Mouse (Mus musculus) stomach, postnatal 0 days (tissue): ENCODE data around the gene Rasip1. TPM values are rescaled to one million over a fixed set of nuclear protein-coding genes. Genes with fewer than 3 reads are reported as not detected.

Experiments used
- ATAC-seq: fragments of 200-750 bp; cut with Nextera tagmentation; 2 replicates; pipeline ENCODE4 v1.8.0; 2017; ENCODE audit not compliant: low FRiP score, low TSS enrichment
- DNase-seq: peaks from one replicate; pipeline ENCODE4 v3.0.0-alpha.2; 2016; ENCODE audit warnings: low spot score
- H3K27ac ChIP-seq: fragments of 300-500 bp; sonication (generic); replicated peaks from 2 replicates; pipeline ENCODE4 v1.5.1; 2014; ENCODE audit warnings: mild to moderate bottlenecking, control low read depth
- H3K27me3 ChIP-seq: fragments of 300-500 bp; sonication (generic); 2 replicates; pipeline ENCODE4 v1.6.1; 2014; ENCODE audit warnings: low read length; ENCODE audit not compliant: control insufficient read depth, insufficient read depth
- H3K36me3 ChIP-seq: fragments of 300-500 bp; sonication (generic); 2 replicates; pipeline ENCODE4 v1.6.1; 2014; ENCODE audit warnings: low read length, mixed read lengths; ENCODE audit not compliant: control insufficient read depth, insufficient read depth
- H3K4me1 ChIP-seq: fragments of 300-500 bp; sonication (generic); replicated peaks from 2 replicates; pipeline ENCODE4 v1.6.1; 2014; ENCODE audit warnings: antibody characterized with exemption; ENCODE audit not compliant: control insufficient read depth, insufficient read depth
- H3K4me2 ChIP-seq: fragments of 300-500 bp; sonication (generic); replicated peaks from 2 replicates; pipeline ENCODE4 v1.6.1; 2014; ENCODE audit warnings: low read depth, mild to moderate bottlenecking, control low read depth, moderate library complexity
- H3K4me3 ChIP-seq: fragments of 300-500 bp; sonication (generic); 2 replicates; pipeline ENCODE4 v1.5.1; 2014; ENCODE audit warnings: low read depth, low read length, control low read depth
- H3K9ac ChIP-seq: fragments of 300-500 bp; sonication (generic); 2 replicates; pipeline ENCODE4 v1.6.1; 2014; ENCODE audit warnings: mild to moderate bottlenecking, low read length, control low read depth, mixed read lengths
- H3K9me3 ChIP-seq: fragments of 300-500 bp; sonication (generic); 2 replicates; pipeline ENCODE4 v1.6.1; 2016; ENCODE audit warnings: low read length; ENCODE audit not compliant: control insufficient read depth
- CTCF ChIP-seq: IDR thresholded peaks from 2 replicates; pipeline ENCODE4 v1.5.1; 2016; ENCODE audit warnings: antibody characterized with exemption, low read depth, mild to moderate bottlenecking, moderate library complexity
- EP300 ChIP-seq: optimal IDR thresholded peaks from 2 replicates; pipeline ENCODE3; 2016; ENCODE audit warnings: antibody characterized with exemption
- WGBS: fragments of 180-500 bp; shearing (Covaris S2); extraction: QIAGEN DNeasy Blood & Tissue Kit; methylation state at CpG from one replicate; pipeline ENCODE4 v1.1.7; 2014; 5-methylcytosine and 5-hydroxymethylcytosine counted together
- polyA plus RNA-seq: library from polyadenylated mRNA; unstranded; fragments of >200 nt; fragmentation: Nextera tagmentation; extraction: Ambion mirVana; gene quantifications from 2 replicates; pipeline ENCODE4 v1.2.1, GENCODE M21; 2015

Gene Rasip1
- polyA plus RNA-seq, 1 experiment from 2014 or later, result 5.4 TPM

- 0 out of 2 replicates have a peak overlapping the region, but pooled peaks have one; percentile 23 for H3K4me2 ChIP-seq
- no peaks in the 10 kb centered on the region for H3K4me1 ChIP-seq
- WGBS, result 37% methylated on average over 18 of the region's 18 CpGs
- no peak overlapping the region for H3K9ac ChIP-seq
- H3K4me3 ChIP-seq, result no peak overlapping the region
- H3K27me3 ChIP-seq, result no peaks in the 10 kb centered on the region
- H3K9me3 ChIP-seq, result no peaks in the 10 kb centered on the region
- TF ChIP-seq EP300 (no peak), CTCF (no peak)
- H3K36me3 ChIP-seq, result no peaks in the 10 kb centered on the region
- H3K27ac ChIP-seq, result no peak overlapping the region
- ATAC-seq (peak; percentile 65), DNase-seq (peak; percentile 53)
Observed at GRCm38 (mm10) chr7:45598960-45599879, 28.1 kb upstream of the Rasip1 start.

GRCm38 (mm10) chr7:45605704-45606289, 21.5 kb upstream of the Rasip1 start:
- TF ChIP-seq CTCF (no peak), EP300 (no peak)
- H3K4me2 ChIP-seq, result no peak overlapping the region; the same call in 1 of the 2 replicates
- ATAC-seq (peak; percentile 82), DNase-seq (no peak)
- no peaks in the 10 kb centered on the region for H3K9me3 ChIP-seq
- no peaks in the 10 kb centered on the region for H3K36me3 ChIP-seq
- peak overlapping the region; percentile 81 for H3K27ac ChIP-seq
- no peaks in the 10 kb centered on the region for H3K4me1 ChIP-seq
- WGBS, result 53% methylated on average over 9 of the region's 9 CpGs
- H3K27me3 ChIP-seq, result no peaks in the 10 kb centered on the region
- no peak overlapping the region for H3K9ac ChIP-seq
- no peak overlapping the region for H3K4me3 ChIP-seq

- no peak overlapping the region for H3K4me2 ChIP-seq
- no peak overlapping the region for H3K27ac ChIP-seq
- H3K4me3 ChIP-seq, result no peak overlapping the region
- H3K4me1 ChIP-seq, result no peaks in the 10 kb centered on the region
- no peaks in the 10 kb centered on the region for H3K36me3 ChIP-seq
- H3K27me3 ChIP-seq, result no peaks in the 10 kb centered on the region
- no peaks in the 10 kb centered on the region for H3K9me3 ChIP-seq
- ATAC-seq (no peak), DNase-seq (no peak)
- TF ChIP-seq EP300 (no peak), CTCF (no peak)
- 48% methylated on average over 1 of the region's 1 CpGs for WGBS
- no peak overlapping the region for H3K9ac ChIP-seq
Observed at GRCm38 (mm10) chr7:45609511-45609910, 17.8 kb upstream of the Rasip1 start.

- Histone ChIP-seq H3K4me3 (no peak overlapping the region), H3K36me3 (no peaks in the 10 kb centered on the region), H3K4me2 (no peak overlapping the region), H3K4me1 (no peaks in the 10 kb centered on the region), H3K9me3 (no peaks in the 10 kb centered on the region), H3K9ac (no peak overlapping the region), H3K27ac (0 out of 2 replicates have a peak overlapping the region, but pooled peaks have one; percentile 58), H3K27me3 (no peaks in the 10 kb centered on the region)
- peak; percentile 35; the same call in 1 of the 2 replicates for ATAC-seq
- DNase-seq, result no peak
- TF ChIP-seq EP300 (no peak), CTCF (no peak)
- WGBS, result 44% methylated on average over 6 of the region's 6 CpGs
Observed at GRCm38 (mm10) chr7:45616277-45616676, 11.0 kb upstream of the Rasip1 start.

GRCm38 (mm10) chr7:45617042-45617695, 10.1 kb upstream of the Rasip1 start, which contains the start of gene Fut1:
TSS of gene Fut1 (plus strand) at chr7:45617289.
- peak within 1 kb of the TSS; percentile 31; the same call in 1 of the 2 replicates for H3K9ac ChIP-seq
- WGBS, result 5% methylated on average over 29 of the region's 31 CpGs
- no peaks in the 10 kb centered on the region for H3K36me3 ChIP-seq
- no peaks in the 10 kb centered on the region for H3K27me3 ChIP-seq
- no peaks in the 10 kb centered on the region for H3K4me1 ChIP-seq
- ATAC-seq (peak; percentile 53), DNase-seq (peak; percentile 63)
- TF ChIP-seq EP300, result no peak
- H3K4me3 ChIP-seq, result peak within 1 kb of the TSS; percentile 8; the same call in 1 of the 2 replicates
- H3K27ac ChIP-seq, result peak within 1 kb of the TSS; percentile 71
- H3K9me3 ChIP-seq, result no peaks in the 10 kb centered on the region
- peak within 1 kb of the TSS; percentile 44 for H3K4me2 ChIP-seq
